Mouse (Mus musculus): ENCODE measurements around the gene Cdh13. TPM values are rescaled to one million over a fixed set of nuclear protein-coding genes. Genes with fewer than 3 reads are reported as not detected.

Cdh13 gene
- polyA plus RNA-seq, 1 experiment = 18.4 TPM

GRCm38 (mm10) chr8:119021478-119021877 is 737.9 kb downstream of the Cdh13 start:
- TF ChIP-seq CTCF (IDR thresholded peaks at IDR 0.05; ENCODE audit: borderline replicate concordance, insufficient read depth, low read depth, low read length) (no peak), POLR2A (IDR thresholded peaks at IDR 0.05; ENCODE audit: borderline replicate concordance, insufficient read depth, low read length) (no peak)
- DNase-seq = no peak
- Histone ChIP-seq H3K4me3 (replicated peaks; ENCODE audit: insufficient read depth, low read depth, low read length) (no peak overlapping the region), H3K4me1 (ENCODE audit: control insufficient read depth, insufficient read depth, low read length) (no peaks in the 10 kb centered on the region), H3K27me3 (ENCODE audit: control insufficient read depth, insufficient read depth, low read length) (no peaks in the 10 kb centered on the region), H3K27ac (ENCODE audit: insufficient read depth, low read length) (no peak overlapping the region)
- 96% methylated on average over 11 of the region's 11 CpGs for WGBS

GRCm38 (mm10) chr8:119022301-119022870 is 738.9 kb downstream of the Cdh13 start:
- Histone ChIP-seq H3K4me3 (replicated peaks; ENCODE audit: insufficient read depth, low read depth, low read length) (no peak overlapping the region), H3K4me1 (ENCODE audit: control insufficient read depth, insufficient read depth, low read length) (no peaks in the 10 kb centered on the region), H3K27ac (ENCODE audit: insufficient read depth, low read length) (no peak overlapping the region), H3K27me3 (ENCODE audit: control insufficient read depth, insufficient read depth, low read length) (no peaks in the 10 kb centered on the region)
- TF ChIP-seq CTCF (IDR thresholded peaks at IDR 0.05; ENCODE audit: borderline replicate concordance, insufficient read depth, low read depth, low read length) = no peak
- no peak for TF ChIP-seq POLR2A (IDR thresholded peaks at IDR 0.05; ENCODE audit: borderline replicate concordance, insufficient read depth, low read length)
- WGBS = 83% methylated on average over 9 of the region's 9 CpGs
- no peak for DNase-seq

- Histone ChIP-seq H3K27me3 (ENCODE audit: control insufficient read depth, insufficient read depth, low read length) (no peaks in the 10 kb centered on the region), H3K4me3 (replicated peaks; ENCODE audit: insufficient read depth, low read depth, low read length) (no peak overlapping the region), H3K4me1 (ENCODE audit: control insufficient read depth, insufficient read depth, low read length) (peaks cover 25% of the 10 kb centered on the region), H3K27ac (ENCODE audit: insufficient read depth, low read length) (peak overlapping the region; percentile 38)
- TF ChIP-seq CTCF (IDR thresholded peaks at IDR 0.05; ENCODE audit: borderline replicate concordance, insufficient read depth, low read depth, low read length) (no peak), POLR2A (IDR thresholded peaks at IDR 0.05; ENCODE audit: borderline replicate concordance, insufficient read depth, low read length) (no peak)
- WGBS = 16% methylated on average over 11 of the region's 11 CpGs
- DNase-seq = peak; percentile 86 to 91
These were observed 749.9 kb downstream of the Cdh13 start for GRCm38 (mm10) chr8:119033398-119033797.

GRCm38 (mm10) chr8:119034037-119034436 is 750.5 kb downstream of the Cdh13 start:
- peak in 1 of 2 experiments; percentile 36 for DNase-seq
- H3K27me3 ChIP-seq (ENCODE audit: control insufficient read depth, insufficient read depth, low read length) = no peaks in the 10 kb centered on the region
- H3K27ac ChIP-seq (ENCODE audit: insufficient read depth, low read length) = peak overlapping the region; percentile 38
- H3K4me1 ChIP-seq (ENCODE audit: control insufficient read depth, insufficient read depth, low read length) = peaks cover 25% of the 10 kb centered on the region
- no peak overlapping the region for H3K4me3 ChIP-seq (replicated peaks; ENCODE audit: insufficient read depth, low read depth, low read length)
- WGBS = 67% methylated on average over 3 of the region's 3 CpGs
- TF ChIP-seq POLR2A (IDR thresholded peaks at IDR 0.05; ENCODE audit: borderline replicate concordance, insufficient read depth, low read length) (no peak), CTCF (IDR thresholded peaks at IDR 0.05; ENCODE audit: borderline replicate concordance, insufficient read depth, low read depth, low read length) (no peak)

- TF ChIP-seq POLR2A (IDR thresholded peaks at IDR 0.05; ENCODE audit: borderline replicate concordance, insufficient read depth, low read length) (no peak), CTCF (IDR thresholded peaks at IDR 0.05; ENCODE audit: borderline replicate concordance, insufficient read depth, low read depth, low read length) (no peak)
- no peak overlapping the region for H3K4me3 ChIP-seq (replicated peaks; ENCODE audit: insufficient read depth, low read depth, low read length)
- H3K27me3 ChIP-seq (ENCODE audit: control insufficient read depth, insufficient read depth, low read length) = no peaks in the 10 kb centered on the region
- peak; percentile 90 to 95 for DNase-seq
- H3K27ac ChIP-seq (ENCODE audit: insufficient read depth, low read length) = 0 out of 2 replicates have a peak overlapping the region, but pooled peaks have one; percentile 1
- H3K4me1 ChIP-seq (ENCODE audit: control insufficient read depth, insufficient read depth, low read length) = peaks cover 25% of the 10 kb centered on the region
- 13% methylated on average over 7 of the region's 7 CpGs for WGBS
These were observed 751.6 kb downstream of the Cdh13 start for GRCm38 (mm10) chr8:119035126-119035525.

- no peaks in the 10 kb centered on the region for H3K27me3 ChIP-seq (ENCODE audit: control insufficient read depth, insufficient read depth, low read length)
- H3K4me1 ChIP-seq (ENCODE audit: control insufficient read depth, insufficient read depth, low read length) = peaks cover 17% of the 10 kb centered on the region
- 93% methylated on average over 11 of the region's 11 CpGs for WGBS
- DNase-seq = no peak
- H3K4me3 ChIP-seq (replicated peaks; ENCODE audit: insufficient read depth, low read depth, low read length) = no peak overlapping the region
- H3K27ac ChIP-seq (ENCODE audit: insufficient read depth, low read length) = no peak overlapping the region
- TF ChIP-seq POLR2A (IDR thresholded peaks at IDR 0.05; ENCODE audit: borderline replicate concordance, insufficient read depth, low read length) (no peak), CTCF (IDR thresholded peaks at IDR 0.05; ENCODE audit: borderline replicate concordance, insufficient read depth, low read depth, low read length) (no peak)
These were observed 754.0 kb downstream of the Cdh13 start for GRCm38 (mm10) chr8:119037571-119037970.

GRCm38 (mm10) chr8:119039358-119039757 is 755.8 kb downstream of the Cdh13 start:
- WGBS = 89% methylated on average over 2 of the region's 2 CpGs
- Histone ChIP-seq H3K27ac (ENCODE audit: insufficient read depth, low read length) (no peak overlapping the region), H3K4me1 (ENCODE audit: control insufficient read depth, insufficient read depth, low read length) (peaks cover 5% of the 10 kb centered on the region; the same call in 1 of the 2 replicates), H3K4me3 (replicated peaks; ENCODE audit: insufficient read depth, low read depth, low read length) (no peak overlapping the region), H3K27me3 (ENCODE audit: control insufficient read depth, insufficient read depth, low read length) (no peaks in the 10 kb centered on the region)
- DNase-seq = no peak
- TF ChIP-seq CTCF (IDR thresholded peaks at IDR 0.05; ENCODE audit: borderline replicate concordance, insufficient read depth, low read depth, low read length) (0 out of 2 replicates have a peak, but pooled peaks have one; percentile 17), POLR2A (IDR thresholded peaks at IDR 0.05; ENCODE audit: borderline replicate concordance, insufficient read depth, low read length) (no peak)

GRCm38 (mm10) chr8:119057876-119058275 is 774.3 kb downstream of the Cdh13 start:
- no peak for DNase-seq
- H3K27ac ChIP-seq (ENCODE audit: insufficient read depth, low read length) = no peak overlapping the region
- TF ChIP-seq CTCF (IDR thresholded peaks at IDR 0.05; ENCODE audit: borderline replicate concordance, insufficient read depth, low read depth, low read length) = no peak
- no peak for TF ChIP-seq POLR2A (IDR thresholded peaks at IDR 0.05; ENCODE audit: borderline replicate concordance, insufficient read depth, low read length)
- no peaks in the 10 kb centered on the region; the same call in 1 of the 2 replicates for H3K4me1 ChIP-seq (ENCODE audit: control insufficient read depth, insufficient read depth, low read length)
- no peak overlapping the region for H3K4me3 ChIP-seq (replicated peaks; ENCODE audit: insufficient read depth, low read depth, low read length)
- 46% methylated on average over 5 of the region's 5 CpGs for WGBS
- H3K27me3 ChIP-seq (ENCODE audit: control insufficient read depth, insufficient read depth, low read length) = no peaks in the 10 kb centered on the region
